Mouse (Mus musculus) kidney, postnatal 0 days (tissue): ENCODE measurements around the gene Eif1. TPM values are rescaled to one million over a fixed set of nuclear protein-coding genes. Genes with fewer than 3 reads are reported as not detected.
A peak's percentile ranks its signal among the peaks of the same experiment; 100 is the strongest.
"Not testable (repeated sequence)": the region's sequence is repeated elsewhere in the genome, so short reads cannot be mapped to it uniquely, and the experiment has no call there.

Experiments used
- ATAC-seq: fragments of 200-750 bp; cut with Nextera tagmentation; replicated peaks from 2 replicates; pipeline ENCODE4 v1.8.0; 2017; ENCODE audit warnings: low read depth, moderate number of reproducible peaks, moderate TSS enrichment, moderate library complexity; ENCODE audit not compliant: low FRiP score
- DNase-seq: peaks from one replicate; pipeline ENCODE4 v3.0.0-alpha.2; 2016; ENCODE audit warnings: low spot score
- H3K27ac ChIP-seq: fragments of 300-500 bp; sonication (generic); 2 replicates; pipeline ENCODE4 v1.5.1; 2014; ENCODE audit warnings: mild to moderate bottlenecking
- H3K27me3 ChIP-seq: fragments of 300-500 bp; sonication (generic); 2 replicates; pipeline ENCODE4 v1.6.1; 2014; ENCODE audit warnings: low read length, mixed read lengths; ENCODE audit not compliant: insufficient read depth
- H3K36me3 ChIP-seq: fragments of 300-500 bp; sonication (generic); 2 replicates; pipeline ENCODE4 v1.6.1; 2014; ENCODE audit warnings: low read length, mixed read lengths; ENCODE audit not compliant: insufficient read depth
- H3K4me1 ChIP-seq: fragments of 300-500 bp; sonication (generic); replicated peaks from 2 replicates; pipeline ENCODE4 v1.6.1; 2014; ENCODE audit warnings: antibody characterized with exemption, low read length, mixed read lengths; ENCODE audit not compliant: insufficient read depth
- H3K4me2 ChIP-seq: fragments of 300-500 bp; sonication (generic); 2 replicates; pipeline ENCODE4 v1.6.1; 2014; ENCODE audit warnings: mild to moderate bottlenecking, low read length, moderate library complexity, mixed read lengths
- H3K4me3 ChIP-seq: fragments of 300-500 bp; sonication (generic); replicated peaks from 2 replicates; pipeline ENCODE4 v1.5.1; 2014; ENCODE audit warnings: low read depth, low read length
- H3K9ac ChIP-seq: fragments of 300-500 bp; sonication (generic); 2 replicates; pipeline ENCODE4 v1.6.1; 2014; ENCODE audit warnings: low read depth, low read length
- H3K9me3 ChIP-seq: fragments of 300-500 bp; sonication (generic); replicated peaks from 2 replicates; pipeline ENCODE4 v1.6.1; 2016; ENCODE audit warnings: low read length, inconsistent platforms, mixed read lengths
- CTCF ChIP-seq: IDR thresholded peaks from 2 replicates; pipeline ENCODE4 v1.5.1; 2016; ENCODE audit warnings: antibody characterized with exemption, low read depth, mild to moderate bottlenecking, moderate library complexity
- WGBS: fragments of 180-500 bp; shearing (Covaris S2); extraction: QIAGEN DNeasy Blood & Tissue Kit; methylation state at CpG from one replicate; pipeline ENCODE4 v1.1.7; 2014; 5-methylcytosine and 5-hydroxymethylcytosine counted together
- polyA plus RNA-seq: library from polyadenylated mRNA; unstranded; fragments of >200 nt; fragmentation: Nextera tagmentation; extraction: Ambion mirVana; gene quantifications from 2 replicates; pipeline ENCODE4 v1.2.1, GENCODE M21; 2015

The Eif1 gene
- polyA plus RNA-seq, 1 experiment from 2014 or later = 1,736 TPM

- peaks cover 17% of the 10 kb centered on the region for H3K36me3 ChIP-seq
- H3K4me2 ChIP-seq = peak overlapping the region; percentile 50
- H3K27me3 ChIP-seq = no peaks in the 10 kb centered on the region
- TF ChIP-seq CTCF = no peak
- ATAC-seq = 0 out of 2 replicates have a peak, but pooled peaks have one; percentile 1
- H3K9ac ChIP-seq = no peak overlapping the region
- H3K27ac ChIP-seq = no peak overlapping the region
- H3K4me1 ChIP-seq = no peaks in the 10 kb centered on the region
- WGBS = 90% methylated on average over 10 of the region's 10 CpGs
- no peak for DNase-seq
- peak overlapping the region; percentile 82 for H3K4me3 ChIP-seq
- H3K9me3 ChIP-seq = no peaks in the 10 kb centered on the region
Measured at GRCm38 (mm10) chr11:100318529-100319451, 895 bp upstream of the Eif1 start.

- Histone ChIP-seq H3K36me3 (peaks cover 17% of the 10 kb centered on the region), H3K9me3 (no peaks in the 10 kb centered on the region), H3K4me2 (peak overlapping the region; percentile 62), H3K9ac (peak overlapping the region; percentile 98), H3K27me3 (no peaks in the 10 kb centered on the region), H3K27ac (peak overlapping the region; percentile 100), H3K4me3 (peak overlapping the region; percentile 82), H3K4me1 (no peaks in the 10 kb centered on the region)
- peak; percentile 98 for DNase-seq
- WGBS = under 1% methylated on average over 37 of the region's 40 CpGs
- TF ChIP-seq CTCF = peak; percentile 31; the same call in 1 of the 2 replicates
- peak; percentile 87 for ATAC-seq
Measured at GRCm38 (mm10) chr11:100320172-100320630, 516 bp downstream of the Eif1 start.

GRCm38 (mm10) chr11:100320701-100321410 is 1.2 kb downstream of the Eif1 start:
- WGBS = 18% methylated on average over 11 of the region's 11 CpGs
- H3K4me1 ChIP-seq, H3K27me3 ChIP-seq, DNase-seq, ATAC-seq, H3K9me3 ChIP-seq: not testable (repeated sequence)
- Histone ChIP-seq H3K36me3 (peaks cover 17% of the 10 kb centered on the region), H3K4me3 (peak overlapping the region; percentile 82), H3K9ac (peak overlapping the region; percentile 98), H3K4me2 (peak overlapping the region; percentile 62), H3K27ac (peak overlapping the region; percentile 100; the same call in 1 of the 2 replicates)

- H3K4me3 ChIP-seq, ATAC-seq, H3K4me2 ChIP-seq, DNase-seq, H3K27ac ChIP-seq, H3K4me1 ChIP-seq, H3K27me3 ChIP-seq, H3K9ac ChIP-seq, H3K9me3 ChIP-seq: not testable (repeated sequence)
- WGBS = 84% methylated on average over 7 of the region's 7 CpGs
- peaks cover 17% of the 10 kb centered on the region for H3K36me3 ChIP-seq
Measured at GRCm38 (mm10) chr11:100321479-100322305, 2.0 kb downstream of the Eif1 start.

GRCm38 (mm10) chr11:100322591-100323258 is 3.0 kb downstream of the Eif1 start:
- no peak for DNase-seq
- H3K4me3 ChIP-seq = no peak overlapping the region
- 62% methylated on average over 3 of the region's 3 CpGs for WGBS
- no peaks in the 10 kb centered on the region for H3K27me3 ChIP-seq
- H3K9me3 ChIP-seq = no peaks in the 10 kb centered on the region
- no peak overlapping the region for H3K4me2 ChIP-seq
- no peaks in the 10 kb centered on the region for H3K4me1 ChIP-seq
- H3K27ac ChIP-seq = peak overlapping the region; percentile 5; the same call in 1 of the 2 replicates
- H3K9ac ChIP-seq = no peak overlapping the region
- peaks cover 17% of the 10 kb centered on the region for H3K36me3 ChIP-seq
- no peak for ATAC-seq
- no peak for TF ChIP-seq CTCF
